ENCODE assay signal across 8 mouse cellular contexts in genomic region chr15:102404608-102405488, GRCm38 (mm10). TPM values are rescaled to one million over a fixed set of nuclear protein-coding genes. Genes with fewer than 3 reads are reported as not detected.
A peak's percentile ranks its signal among the peaks of the same experiment; 100 is the strongest.
DNase-seq lines count a peak whose midpoint lies in the region; ATAC-seq and TF ChIP-seq lines count a peak whose summit lies in the region.

No protein-coding gene starts in this region.

- peak; percentile 48; the same call in 1 of the 2 replicates for TF ChIP-seq EP300 in heart, postnatal 0 days (IDR thresholded peaks at IDR 0.05; ENCODE audit: low read depth)

- H3K4me3 ChIP-seq in lung, adult 2 months (replicated peaks; ENCODE audit: extremely low read depth, low read depth, low read length) = peak overlapping the region; percentile 76
- peak overlapping the region; percentile 51 for H3K4me3 ChIP-seq in heart, postnatal 0 days (ENCODE audit: low read depth, low read length)
- H3K4me3 ChIP-seq in megakaryocyte, embryonic 14.5 days (replicated peaks) = peak overlapping the region; percentile 96

- no peak for DNase-seq in lung, adult 2 months
- DNase-seq in lung, postnatal 25 days (ENCODE audit: low spot score) = no peak
- DNase-seq in heart, postnatal 0 days (ENCODE audit: low spot score) = no peak
- no peak for DNase-seq in ovary, adult 18-20 months (ENCODE audit: low spot score)
- DNase-seq in adipocyte (ENCODE audit: low spot score) = no peak
- DNase-seq in adrenal gland, postnatal 14 days = no peak

- peak overlapping the region; percentile 100 for H3K27ac ChIP-seq in heart, postnatal 0 days (ENCODE audit: low read depth)

- peak; percentile 47 for ATAC-seq in common myeloid progenitor, adult 5-6 weeks (replicated peaks; ENCODE audit: low read depth, poor library complexity, severe bottlenecking)
- peak; percentile 18 for ATAC-seq in heart, postnatal 0 days (ENCODE audit: insufficient read depth, low read depth)

- H3K36me3 ChIP-seq in heart, postnatal 0 days (replicated peaks; ENCODE audit: control insufficient read depth, insufficient read depth, low read length) = peaks cover 23% of the 10 kb centered on the region
- peaks cover 28% of the 10 kb centered on the region for H3K36me3 ChIP-seq in megakaryocyte, embryonic 14.5 days (replicated peaks; ENCODE audit: low read length)

- peak overlapping the region; percentile 65 for H3K4me2 ChIP-seq in heart, postnatal 0 days (ENCODE audit: low read depth, low read length)

- no peaks in the 10 kb centered on the region for H3K9me3 ChIP-seq in heart, postnatal 0 days (replicated peaks; ENCODE audit: control insufficient read depth, low read length)
- H3K9me3 ChIP-seq in megakaryocyte, embryonic 14.5 days = no peaks in the 10 kb centered on the region

- peaks cover 13% of the 10 kb centered on the region for H3K4me1 ChIP-seq in lung, adult 2 months (ENCODE audit: control insufficient read depth, insufficient read depth, low read length)
- peaks cover 19% of the 10 kb centered on the region for H3K4me1 ChIP-seq in heart, postnatal 0 days (ENCODE audit: control insufficient read depth, insufficient read depth)
- peaks cover 64% of the 10 kb centered on the region for H3K4me1 ChIP-seq in megakaryocyte, embryonic 14.5 days

- 0 out of 2 replicates have a peak, but pooled peaks have one; percentile 1 for TF ChIP-seq CTCF in lung, adult 2 months (IDR thresholded peaks at IDR 0.05; ENCODE audit: insufficient read depth, low read length)
- TF ChIP-seq CTCF in heart, postnatal 0 days (IDR thresholded peaks at IDR 0.05; ENCODE audit: low read depth) = peak; percentile 55

- 14% methylated on average over 34 of the region's 34 CpGs for WGBS in lung, adult 2 months
- WGBS in heart, postnatal 0 days = 16% methylated on average over 34 of the region's 34 CpGs

- peak overlapping the region; percentile 71 for H3K9ac ChIP-seq in heart, postnatal 0 days (replicated peaks; ENCODE audit: low read depth, low read length)

- TF ChIP-seq POLR2A in lung, adult 2 months (IDR thresholded peaks at IDR 0.05; ENCODE audit: borderline replicate concordance, extremely low read depth, low read depth, low read length) = no peak

- H3K27me3 ChIP-seq in heart, postnatal 0 days (ENCODE audit: control insufficient read depth, insufficient read depth, low read length) = no peaks in the 10 kb centered on the region
- H3K27me3 ChIP-seq in megakaryocyte, embryonic 14.5 days (replicated peaks) = no peaks in the 10 kb centered on the region

RNA-seq across cellular contexts. Expression of gene Sp1, which starts 1.1 kb away (rescaled TPM):
- polyA plus RNA-seq in lung, adult 2 months (2012; rRNA removed) = 18.5 and 20.0 TPM in 2 replicates
- 65.3 and 87.3 TPM in 2 replicates for total RNA-seq in common myeloid progenitor, adult 5-6 weeks (2017)
- total RNA-seq in heart, postnatal 0 days (2014; rRNA removed; ENCODE audit: low replicate concordance) = 32.1 and 32.6 TPM in 2 replicates
- 3.0 and 3.1 TPM in 2 replicates for polyA plus RNA-seq in heart, postnatal 0 days (2015; fragmentation: Nextera tagmentation; extraction: Ambion mirVana)
- 3.9 and 15.5 TPM in 2 replicates for polyA plus RNA-seq in megakaryocyte, embryonic 14.5 days (2012; ENCODE audit: insufficient read depth, low replicate concordance)
- total RNA-seq in adrenal gland, postnatal 14 days (2021) = 72.6 and 73.7 TPM in 2 replicates

RNA-seq across cellular contexts. Expression of gene Sp7, which starts 37.9 kb away (rescaled TPM):
- polyA plus RNA-seq in lung, adult 2 months (2012; rRNA removed) = 0.05 TPM in 1 of 2 replicates, not detected in the other
- not detected in 2 replicates for total RNA-seq in common myeloid progenitor, adult 5-6 weeks (2017)
- not detected in 2 replicates for total RNA-seq in heart, postnatal 0 days (2014; rRNA removed; ENCODE audit: low replicate concordance)
- polyA plus RNA-seq in heart, postnatal 0 days (2015; fragmentation: Nextera tagmentation; extraction: Ambion mirVana) = not detected in 2 replicates
- polyA plus RNA-seq in megakaryocyte, embryonic 14.5 days (2012; ENCODE audit: insufficient read depth, low replicate concordance) = 0.10 TPM in 1 of 2 replicates, not detected in the other
- not detected in 2 replicates for total RNA-seq in adrenal gland, postnatal 14 days (2021)

RNA-seq across cellular contexts. Expression of gene Amhr2, which starts 40.3 kb away (rescaled TPM):
- 20.8 and 21.1 TPM in 2 replicates for polyA plus RNA-seq in lung, adult 2 months (2012; rRNA removed)
- not detected in 2 replicates for total RNA-seq in common myeloid progenitor, adult 5-6 weeks (2017)
- 0.19 and 0.81 TPM in 2 replicates for total RNA-seq in heart, postnatal 0 days (2014; rRNA removed; ENCODE audit: low replicate concordance)
- polyA plus RNA-seq in heart, postnatal 0 days (2015; fragmentation: Nextera tagmentation; extraction: Ambion mirVana) = 0.75 and 1.9 TPM in 2 replicates
- 0.37 TPM in 1 of 2 replicates, not detected in the other for polyA plus RNA-seq in megakaryocyte, embryonic 14.5 days (2012; ENCODE audit: insufficient read depth, low replicate concordance)
- total RNA-seq in adrenal gland, postnatal 14 days (2021) = 1.5 and 1.6 TPM in 2 replicates

RNA-seq across cellular contexts. Expression of gene Prr13, which starts 54.0 kb away (rescaled TPM):
- polyA plus RNA-seq in lung, adult 2 months (2012; rRNA removed) = 216 and 271 TPM in 2 replicates
- total RNA-seq in common myeloid progenitor, adult 5-6 weeks (2017) = 38.7 and 51.2 TPM in 2 replicates
- 16.8 and 25.7 TPM in 2 replicates for total RNA-seq in heart, postnatal 0 days (2014; rRNA removed; ENCODE audit: low replicate concordance)
- 71.4 and 73.4 TPM in 2 replicates for polyA plus RNA-seq in heart, postnatal 0 days (2015; fragmentation: Nextera tagmentation; extraction: Ambion mirVana)
- polyA plus RNA-seq in megakaryocyte, embryonic 14.5 days (2012; ENCODE audit: insufficient read depth, low replicate concordance) = 978 and 1,945 TPM in 2 replicates
- total RNA-seq in adrenal gland, postnatal 14 days (2021) = 75.6 and 89.5 TPM in 2 replicates

RNA-seq across cellular contexts. Expression of gene Aaas, which starts 54.3 kb away (rescaled TPM):
- polyA plus RNA-seq in lung, adult 2 months (2012; rRNA removed) = 21.9 and 27.5 TPM in 2 replicates
- 111 and 199 TPM in 2 replicates for total RNA-seq in common myeloid progenitor, adult 5-6 weeks (2017)
- 25.9 and 59.6 TPM in 2 replicates for total RNA-seq in heart, postnatal 0 days (2014; rRNA removed; ENCODE audit: low replicate concordance)
- 18.8 and 20.4 TPM in 2 replicates for polyA plus RNA-seq in heart, postnatal 0 days (2015; fragmentation: Nextera tagmentation; extraction: Ambion mirVana)
- 51.2 and 84.3 TPM in 2 replicates for polyA plus RNA-seq in megakaryocyte, embryonic 14.5 days (2012; ENCODE audit: insufficient read depth, low replicate concordance)
- total RNA-seq in adrenal gland, postnatal 14 days (2021) = 22.5 and 23.2 TPM in 2 replicates
